In the genomic region with DNA sequence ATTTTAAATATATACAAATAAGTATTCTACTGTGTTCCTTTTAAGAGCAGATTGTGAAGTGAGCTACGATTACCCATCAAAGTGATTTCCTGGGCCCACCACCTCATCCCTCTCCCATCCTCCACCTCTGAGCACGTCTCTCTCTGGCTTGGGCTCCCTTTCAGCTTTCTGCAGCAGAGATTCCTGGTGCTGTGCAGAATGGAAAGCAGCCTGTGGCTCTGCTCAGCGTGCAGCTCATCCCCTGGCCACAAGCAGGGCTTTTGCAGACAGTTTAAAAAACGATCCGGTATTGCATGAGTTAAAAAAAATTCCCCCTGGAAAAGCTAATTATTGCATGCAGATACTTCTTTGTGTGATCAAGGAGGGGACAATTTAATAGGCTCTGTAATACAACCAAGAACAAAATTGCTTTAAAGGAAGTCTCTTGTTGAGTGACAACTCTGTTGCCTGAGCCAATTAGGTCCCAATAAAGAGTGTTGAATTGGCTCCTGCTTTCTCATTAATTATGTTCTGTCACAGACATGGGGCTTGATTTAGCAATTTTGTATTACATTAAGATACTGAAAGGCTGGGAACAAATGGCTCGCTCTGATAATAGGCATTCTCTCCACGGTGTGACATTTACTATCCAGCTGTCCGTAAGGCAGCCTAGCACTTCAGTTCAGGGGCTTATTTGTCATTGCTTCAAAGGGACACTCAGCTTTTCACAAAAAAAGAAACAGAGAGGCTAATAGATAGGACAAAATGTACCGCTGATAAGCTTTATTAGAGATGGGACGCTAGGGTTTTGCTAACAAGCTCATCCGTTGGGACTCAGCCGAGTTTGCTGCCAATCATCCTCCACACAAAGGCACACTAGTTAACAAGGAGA, we compare ENCODE assay signal across 11 mouse cellular contexts.
A peak's percentile ranks its signal among the peaks of the same experiment; 100 is the strongest.
DNase-seq lines count a peak whose midpoint lies in the region; ATAC-seq and TF ChIP-seq lines count a peak whose summit lies in the region.
"Had no signal": no experiment of that assay in that cellular context is flagged by ENCODE, and none has a peak within 500 bp of the region (broad histone marks: within the 10 kb centered on the region; RNA-seq: fewer than 3 reads in every experiment).

No protein-coding gene starts in this region.

- H3K27me3 ChIP-seq in lung, postnatal 0 days (replicated peaks; ENCODE audit: insufficient read depth, low read length), result no peaks in the 10 kb centered on the region
- no peaks in the 10 kb centered on the region for H3K27me3 ChIP-seq in intestine, postnatal 0 days (replicated peaks; ENCODE audit: control insufficient read depth, insufficient read depth, low read length)

- no peak overlapping the region for H3K4me2 ChIP-seq in lung, postnatal 0 days (replicated peaks; ENCODE audit: low read depth, low read length)
- H3K4me2 ChIP-seq in intestine, postnatal 0 days (replicated peaks; ENCODE audit: low read depth), result no peak overlapping the region
- H3K4me2 ChIP-seq: limb, embryonic 13.5 days had no signal

- WGBS in lung, postnatal 0 days, result 34% methylated on average over 12 of the region's 12 CpGs
- 55% methylated on average over 12 of the region's 12 CpGs for WGBS in intestine, postnatal 0 days

- no peaks in the 10 kb centered on the region for H3K36me3 ChIP-seq in lung, postnatal 0 days (ENCODE audit: insufficient read depth, low read length)
- no peaks in the 10 kb centered on the region for H3K36me3 ChIP-seq in intestine, postnatal 0 days (ENCODE audit: control insufficient read depth, insufficient read depth)
- H3K36me3 ChIP-seq: limb, embryonic 13.5 days had no signal

- no peak overlapping the region for H3K27ac ChIP-seq in lung, postnatal 0 days (ENCODE audit: low read length)
- H3K27ac ChIP-seq in intestine, postnatal 0 days (ENCODE audit: low read depth, low read length), result no peak overlapping the region
- H3K27ac ChIP-seq: limb, embryonic 13.5 days had no signal

- DNase-seq in frontal cortex, postnatal 25 days (ENCODE audit: low spot score in 2 of 2), result no peak
- peak; percentile 46 for DNase-seq in lung, postnatal 0 days (ENCODE audit: low spot score)
- DNase-seq in lung, postnatal 14 days, result no peak
- DNase-seq in layer of hippocampus, postnatal 10 days (ENCODE audit: low spot score in 2 of 2), result peak; percentile 63 to 68
- peak; percentile 79 for DNase-seq in retina, embryonic 14.5 days (ENCODE audit: low spot score)
- DNase-seq in adipocyte (ENCODE audit: low spot score), result no peak
- DNase-seq: cerebellum, postnatal 36 days; thymus, postnatal 25 days had no signal

- TF ChIP-seq CTCF in lung, postnatal 0 days (IDR thresholded peaks at IDR 0.05), result no peak
- TF ChIP-seq CTCF in intestine, postnatal 0 days (IDR thresholded peaks at IDR 0.05; ENCODE audit: low read depth), result no peak

- H3K9ac ChIP-seq in lung, postnatal 0 days (replicated peaks; ENCODE audit: low read depth), result no peak overlapping the region
- H3K9ac ChIP-seq in intestine, postnatal 0 days (ENCODE audit: low read depth, low read length), result no peak overlapping the region
- H3K9ac ChIP-seq: limb, embryonic 13.5 days had no signal

- no peaks in the 10 kb centered on the region for H3K9me3 ChIP-seq in lung, postnatal 0 days (ENCODE audit: low read length)
- no peaks in the 10 kb centered on the region for H3K9me3 ChIP-seq in intestine, postnatal 0 days (ENCODE audit: control insufficient read depth)

- no peaks in the 10 kb centered on the region for H3K4me1 ChIP-seq in lung, postnatal 0 days (ENCODE audit: insufficient read depth, low read depth, low read length)
- no peaks in the 10 kb centered on the region for H3K4me1 ChIP-seq in intestine, postnatal 0 days (replicated peaks; ENCODE audit: control insufficient read depth, insufficient read depth, low read length)

- H3K4me3 ChIP-seq in lung, postnatal 0 days (ENCODE audit: low read depth, low read length), result no peak overlapping the region
- no peak overlapping the region for H3K4me3 ChIP-seq in intestine, postnatal 0 days (ENCODE audit: low read depth, low read length)
- H3K4me3 ChIP-seq: limb, embryonic 13.5 days had no signal

- ATAC-seq in frontal cortex, adult (ENCODE audit: low TSS enrichment), result peak; percentile 56
- ATAC-seq in lung, postnatal 0 days, result 0 out of 2 replicates have a peak, but pooled peaks have one; percentile 32
- ATAC-seq in intestine, postnatal 0 days, result no peak

- TF ChIP-seq EP300 in lung, postnatal 0 days (IDR thresholded peaks at IDR 0.05), result no peak

Comparison
In these comparisons a context has a peak if more than half of its experiments do, and no peak if none do; other contexts are left out.
1. DNase-seq: peak in lung, postnatal 0 days (single experiment), layer of hippocampus, postnatal 10 days (2 of 2) and retina, embryonic 14.5 days (single experiment); none in frontal cortex, postnatal 25 days (0 of 2), lung, postnatal 14 days (single experiment) and adipocyte (single experiment).